Mouse (Mus musculus) erythroblast, embryonic 14.5 days (primary cell): ENCODE data around the gene Exoc7.

Source experiments
- GATA1 ChIP-seq: IDR thresholded peaks from 2 replicates; pipeline ENCODE4 v1.6.1; 2012; ENCODE audit warnings: low read length, inconsistent platforms, mixed read lengths
- TAL1 ChIP-seq: IDR thresholded peaks from 3 replicates; pipeline ENCODE4 v1.6.1; 2012; ENCODE audit warnings: low read length, inconsistent platforms, mixed read lengths

DNA sequence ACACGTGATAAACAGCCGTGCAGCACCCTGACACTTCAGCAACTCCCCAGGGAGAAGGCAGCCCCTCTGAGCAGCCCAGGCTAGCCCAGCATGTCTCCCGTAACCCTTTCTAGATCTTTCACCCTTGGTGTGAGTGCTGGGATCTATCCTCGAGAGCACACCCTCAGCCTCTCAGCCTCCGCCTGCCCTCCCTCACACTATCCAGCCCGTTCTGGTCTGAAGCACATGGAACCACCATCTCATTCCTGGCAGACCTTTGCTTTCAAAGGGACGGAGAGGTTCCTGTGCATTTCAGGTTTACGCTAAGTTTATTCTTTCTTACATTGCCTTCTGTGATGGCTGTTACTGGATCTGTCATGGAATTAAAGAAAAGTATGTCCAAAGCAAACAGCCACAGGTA is 62.5 kb downstream of the Exoc7 start:
- TF ChIP-seq GATA1 (no peak), TAL1 (no peak)
